Mouse (Mus musculus) limb, embryonic 11.5 days (tissue): ENCODE data around the gene Ppm1h. TPM values are rescaled to one million over a fixed set of nuclear protein-coding genes. Genes with fewer than 3 reads are reported as not detected.

Source experiments
- microRNA counts: library from miRNA; unstranded; fragments of <30 nt; microRNA quantifications from one replicate; lab custom pipeline; 2016
- microRNA-seq: library from miRNA; unstranded; fragments of <30 nt; microRNA quantifications from one replicate; pipeline ENCODE4, GENCODE M21; 2016
- polyA plus RNA-seq: library from polyadenylated mRNA; unstranded; fragments of >200 nt; fragmentation: Nextera tagmentation; extraction: Ambion mirVana; gene quantifications from 2 replicates; pipeline ENCODE4 v1.2.1, GENCODE M21; 2014

Gene Ppm1h
- polyA plus RNA-seq, 1 experiment from 2014 or later, result 5.1 TPM

MicroRNA genes within 50 kb of the gene (microRNA counts, 519-probe panel; counts per million panel counts)
- microRNA mmu-let-7i (lab: Ali Mortazavi, UCI), result 5,182 counts per million, percentile 84 among the panel's probes with 10 or more counts

Small RNA genes lying within 50 kb of the gene (microRNA-seq; reads per million reads assigned to microRNA genes)
- gene Mir6412 (not detected), gene Mir8104 (not detected), gene Mirlet7i (7,589 reads per million, percentile 93 among the genes with 10 or more reads in this experiment)

Other genes with a start within 250 kb of the Ppm1h start
- gene Avpr1a, start 230.3 kb upstream of the Ppm1h start, polyA plus RNA-seq, result 0.47 and 0.49 TPM in 2 replicates